Mouse (Mus musculus) liver, embryonic 14.5 days (tissue): ENCODE data around the gene 1190007I07Rik. TPM values are rescaled to one million over a fixed set of nuclear protein-coding genes. Genes with fewer than 3 reads are reported as not detected.

Source experiments
- ATAC-seq: fragments of 200-750 bp; cut with Nextera tagmentation; 2 replicates; pipeline ENCODE4 v1.8.0; 2017; ENCODE audit warnings: moderate number of reproducible peaks, mild to moderate bottlenecking, moderate library complexity; ENCODE audit not compliant: insufficient read depth
- DNase-seq, 3 experiments: peaks; one replicate each; pipeline ENCODE4 v3.0.0-alpha.2; 2012 to 2013; ENCODE audit warnings: low read depth in 3 of 3, low spot score in 3 of 3
- H3K27ac ChIP-seq: fragments of 300-500 bp; sonication (generic); 2 replicates; pipeline ENCODE4 v1.5.1; 2014; ENCODE audit warnings: moderate library complexity, mild to moderate bottlenecking, control low read depth, inconsistent platforms
- H3K27me3 ChIP-seq: fragments of 300-500 bp; sonication (generic); 2 replicates; pipeline ENCODE4 v1.6.1; 2014; ENCODE audit warnings: mild to moderate bottlenecking, low read length, moderate library complexity; ENCODE audit not compliant: control insufficient read depth, insufficient read depth
- H3K36me3 ChIP-seq: fragments of 300-500 bp; sonication (generic); replicated peaks from 2 replicates; pipeline ENCODE4 v1.6.1; 2014; ENCODE audit warnings: low read depth; ENCODE audit not compliant: control insufficient read depth, insufficient read depth
- H3K4me1 ChIP-seq, 2 experiments: fragments of 200-500 bp in 1 of 2; fragments of 300-500 bp in 1 of 2; sonication (generic) in 1 of 2; replicated peaks; 2 replicates each; pipeline ENCODE4 v1.6.1; 2012 to 2014; ENCODE audit warnings: antibody characterized with exemption in 1 of 2, inconsistent platforms in 1 of 2, low read length in 1 of 2; ENCODE audit not compliant: control insufficient read depth in 2 of 2, insufficient read depth in 2 of 2
- H3K4me2 ChIP-seq: fragments of 300-500 bp; sonication (generic); 2 replicates; pipeline ENCODE4 v1.6.1; 2014; ENCODE audit warnings: low read depth, mild to moderate bottlenecking, control low read depth, moderate library complexity
- H3K4me3 ChIP-seq, 2 experiments: fragments of 200-500 bp in 1 of 2; fragments of 300-500 bp in 1 of 2; sonication (generic) in 1 of 2; 2 replicates each; pipeline ENCODE4 v1.5.1; 2012 to 2014; ENCODE audit warnings: low read depth in 2 of 2, low read length in 2 of 2, mild to moderate bottlenecking in 2 of 2, control low read depth in 1 of 2, inconsistent platforms in 1 of 2, moderate library complexity in 1 of 2; ENCODE audit not compliant: insufficient read depth in 1 of 2
- H3K9ac ChIP-seq: fragments of 300-500 bp; sonication (generic); replicated peaks from 2 replicates; pipeline ENCODE4 v1.6.1; 2014; ENCODE audit warnings: mild to moderate bottlenecking, control low read depth, moderate library complexity
- H3K9me3 ChIP-seq: fragments of 300-500 bp; sonication (generic); 2 replicates; pipeline ENCODE4 v1.6.1; 2016; ENCODE audit warnings: low read length, mixed read lengths; ENCODE audit not compliant: control insufficient read depth
- CTCF ChIP-seq: IDR thresholded peaks from 2 replicates; pipeline ENCODE4 v1.5.1; 2016; ENCODE audit warnings: antibody characterized with exemption, low read depth, control low read depth
- EP300 ChIP-seq: IDR thresholded peaks from 2 replicates; pipeline ENCODE4 v1.6.1; 2016; ENCODE audit warnings: antibody characterized with exemption, low read depth
- WGBS: fragments of 180-500 bp; shearing (Covaris S2); extraction: QIAGEN DNeasy Blood & Tissue Kit; methylation state at CpG from one replicate; pipeline ENCODE4 v1.1.7; 2014; ENCODE audit not compliant: insufficient replicate concordance; 5-methylcytosine and 5-hydroxymethylcytosine counted together
- polyA plus RNA-seq, 2 experiments: library from polyadenylated mRNA; depleted of rRNA in 1 of 2; stranded (reverse) in 1 of 2; unstranded in 1 of 2; fragments of >200 nt; fragmentation: Nextera tagmentation in 1 of 2; extraction: Ambion mirVana in 1 of 2; gene quantifications; 2 replicates each; pipeline versions ENCODE4 v1.2.1 to v1.2.3; 2012 to 2014

Gene 1190007I07Rik
- polyA plus RNA-seq, 2 experiments, result 25.9 to 35.6 TPM

DNA sequence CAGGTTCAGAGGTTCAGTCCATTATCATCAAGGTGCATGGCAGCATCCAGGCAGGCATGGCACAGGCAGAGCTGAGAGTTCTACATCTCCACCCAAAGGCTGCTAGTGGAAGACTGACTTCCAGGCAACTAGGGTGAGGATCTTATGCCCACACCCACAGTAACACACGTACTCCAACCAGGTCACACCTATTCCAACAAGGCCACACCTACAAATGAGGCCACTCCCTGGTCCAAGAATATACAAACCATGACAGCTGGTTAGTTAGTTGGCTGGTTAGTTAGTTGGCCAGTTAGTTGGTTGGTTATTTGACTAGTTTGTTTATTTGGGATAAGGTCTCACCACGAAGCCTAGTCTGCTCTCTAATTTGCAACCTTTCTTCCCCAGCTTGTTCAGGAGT lies 40.3 kb upstream of the 1190007I07Rik start:
- no peak overlapping the region for H3K9ac ChIP-seq
- no peaks in the 10 kb centered on the region for H3K36me3 ChIP-seq
- TF ChIP-seq CTCF, result no peak
- no peaks in the 10 kb centered on the region for H3K9me3 ChIP-seq
- peaks cover 0 to 4% of the 10 kb centered on the region in 2 experiments; a peak in 1 of 4 replicates for H3K4me1 ChIP-seq
- H3K4me3 ChIP-seq, result no peak overlapping the region
- no peak overlapping the region for H3K27ac ChIP-seq
- no peak overlapping the region for H3K4me2 ChIP-seq
- no peaks in the 10 kb centered on the region for H3K27me3 ChIP-seq
- no peak for DNase-seq
- no peak for ATAC-seq
- 51% methylated on average over 2 of the region's 2 CpGs for WGBS

DNA sequence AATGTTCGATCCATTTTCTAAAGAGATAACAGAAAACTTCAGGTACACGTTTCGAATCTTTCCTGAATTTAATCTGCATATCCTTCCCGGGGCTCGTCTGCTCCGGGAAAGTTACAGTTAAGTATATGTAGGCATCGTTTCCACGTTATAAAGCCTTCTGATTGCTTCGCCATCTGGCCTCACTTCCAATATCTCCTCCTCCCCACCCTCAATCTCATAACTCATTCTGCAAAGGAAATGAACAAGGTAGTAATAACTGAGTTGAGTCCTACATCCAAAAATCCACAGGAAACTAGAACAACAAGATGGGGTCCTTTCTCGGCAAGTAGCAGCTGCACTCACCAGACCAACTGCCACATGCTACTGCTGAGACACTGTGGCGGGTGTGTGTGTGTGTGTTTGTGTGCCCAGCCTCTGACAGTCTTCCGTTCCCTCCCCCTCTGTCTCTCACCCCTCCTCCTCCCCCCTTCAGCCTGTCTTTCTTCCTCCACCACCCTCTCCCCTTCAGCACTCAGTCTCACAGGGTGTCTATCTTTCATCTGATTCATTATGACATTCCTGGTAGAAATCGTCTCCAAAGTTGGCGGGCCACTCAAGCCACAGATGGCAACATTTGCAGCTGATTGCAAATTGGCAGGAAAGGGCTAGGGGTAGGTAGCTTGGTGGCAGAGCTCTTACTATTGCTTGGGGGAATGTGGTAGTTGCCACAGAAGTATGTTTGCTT lies 39.4 kb upstream of the 1190007I07Rik start:
- H3K4me3 ChIP-seq, result no peak overlapping the region
- no peaks in the 10 kb centered on the region for H3K36me3 ChIP-seq
- H3K9me3 ChIP-seq, result no peaks in the 10 kb centered on the region
- ATAC-seq (no peak), DNase-seq (no peak)
- no peak overlapping the region for H3K9ac ChIP-seq
- H3K4me2 ChIP-seq, result no peak overlapping the region
- no peaks in the 10 kb centered on the region for H3K27me3 ChIP-seq
- TF ChIP-seq CTCF (no peak), EP300 (no peak)
- 56% methylated on average over 14 of the region's 14 CpGs for WGBS
- peaks cover 0 to 4% of the 10 kb centered on the region in 2 experiments; a peak in 1 of 4 replicates for H3K4me1 ChIP-seq
- H3K27ac ChIP-seq, result no peak overlapping the region

- 72% methylated on average over 8 of the region's 8 CpGs for WGBS
- no peak overlapping the region for H3K27ac ChIP-seq
- H3K4me2 ChIP-seq, result no peak overlapping the region
- no peak for ATAC-seq
- TF ChIP-seq CTCF (no peak), EP300 (no peak)
- no peaks in the 10 kb centered on the region for H3K36me3 ChIP-seq
- DNase-seq, result no peak
- no peaks in the 10 kb centered on the region for H3K27me3 ChIP-seq
- H3K4me3 ChIP-seq, result no peak overlapping the region
- H3K4me1 ChIP-seq, result peaks cover 0 to 3% of the 10 kb centered on the region in 2 experiments; a peak in 1 of 4 replicates
- no peak overlapping the region for H3K9ac ChIP-seq
- no peaks in the 10 kb centered on the region for H3K9me3 ChIP-seq
These were observed 38.8 kb upstream of the 1190007I07Rik start for GRCm38 (mm10) chr10:82661820-82662219.

DNA sequence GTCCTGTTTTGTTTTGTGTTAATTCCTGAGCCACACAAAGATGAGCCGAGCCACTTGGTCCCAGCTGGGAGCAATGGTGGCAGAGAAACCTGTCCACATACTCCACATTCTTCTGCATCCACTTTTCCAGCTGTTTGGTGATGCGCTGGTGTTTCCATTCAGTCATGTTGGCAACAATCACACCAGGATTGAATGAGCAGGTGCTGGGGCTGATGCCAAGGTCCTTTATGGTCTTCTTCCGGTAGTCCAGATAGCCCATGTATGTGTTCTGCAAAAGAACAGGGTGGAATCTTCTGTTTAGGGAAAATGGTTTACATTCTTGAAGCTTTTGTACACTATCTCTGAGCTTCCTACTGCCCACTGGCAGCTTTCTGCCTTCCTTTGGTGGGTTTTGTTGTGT lies 31.6 kb upstream of the 1190007I07Rik start:
- Histone ChIP-seq H3K4me2 (no peak overlapping the region), H3K9me3 (no peaks in the 10 kb centered on the region), H3K4me1 (no peaks in the 10 kb centered on the region), H3K27me3 (no peaks in the 10 kb centered on the region), H3K36me3 (peaks cover 3% of the 10 kb centered on the region; the same call in 1 of the 2 replicates), H3K9ac (no peak overlapping the region), H3K4me3 (no peak overlapping the region), H3K27ac (no peak overlapping the region)
- WGBS, result 74% methylated on average over 3 of the region's 3 CpGs
- no peak for ATAC-seq
- DNase-seq, result no peak
- TF ChIP-seq CTCF (no peak), EP300 (no peak)

GRCm38 (mm10) chr10:82652625-82653024 lies 29.6 kb upstream of the 1190007I07Rik start:
- no peak overlapping the region for H3K4me2 ChIP-seq
- no peak overlapping the region for H3K27ac ChIP-seq
- no peak overlapping the region for H3K9ac ChIP-seq
- DNase-seq (no peak), ATAC-seq (no peak)
- no peaks in the 10 kb centered on the region for H3K9me3 ChIP-seq
- H3K36me3 ChIP-seq, result peaks cover 7% of the 10 kb centered on the region
- H3K4me3 ChIP-seq, result no peak overlapping the region
- no peaks in the 10 kb centered on the region for H3K27me3 ChIP-seq
- WGBS, result 61% methylated on average over 5 of the region's 5 CpGs
- TF ChIP-seq EP300 (no peak), CTCF (no peak)
- H3K4me1 ChIP-seq, result no peaks in the 10 kb centered on the region
